Mouse (Mus musculus) left cerebral cortex, postnatal 10 days (tissue): Measurements from ENCODE around the gene Cd40. TPM values are rescaled to one million over a fixed set of nuclear protein-coding genes. Genes with fewer than 3 reads are reported as not detected.
A peak's percentile ranks its signal among the peaks of the same experiment; 100 is the strongest.

ENCODE experiments used
- DNase-seq, 2 experiments: peaks; one replicate each; pipeline ENCODE4 v3.0.0; 2021 to 2022; ENCODE audit warnings: low spot score in 2 of 2, mixed read lengths in 1 of 2; ENCODE audit errors: extremely low spot score in 1 of 2
- intact Hi-C: fragments of 180-260 bp; cut with DNase I; formaldehyde crosslinking; loops from one replicate; pipeline ENCODE4 v1.15.1; 2025
- total RNA-seq, 2 experiments: library from RNA; stranded (reverse); gene quantifications; 2 replicates each; pipeline ENCODE4 v1.2.3; 2021

The Cd40 gene
- total RNA-seq, 2 experiments from 2014 or later, result 1.2 to 2.5 TPM

- intact Hi-C loops, result no loop called here
- no peak for DNase-seq
Observed at GRCm38 (mm10) chr2:165090650-165091049, 35.2 kb downstream of the Cd40 start, which contains the start of gene 1700025C18Rik. Gene 1700025C18Rik (minus strand): TSS chr2:165090750.

GRCm38 (mm10) chr2:165091433-165091965 is 36.1 kb downstream of the Cd40 start:
- intact Hi-C loops, result no loop called here
- DNase-seq, result no peak

GRCm38 (mm10) chr2:165092393-165092792 is 37.0 kb downstream of the Cd40 start:
- no peak for DNase-seq
- intact Hi-C loops, result loop anchor here (2.0 kb wide), 1 partner anchor 22 kb away; no protein-coding TSS in a partner anchor

GRCm38 (mm10) chr2:165096367-165096766 is 40.9 kb downstream of the Cd40 start:
- intact Hi-C loops, result no loop called here
- no peak for DNase-seq

GRCm38 (mm10) chr2:165098861-165099260 is 43.4 kb downstream of the Cd40 start:
- no peak for DNase-seq
- intact Hi-C loops, result no loop called here

GRCm38 (mm10) chr2:165100749-165101148 is 45.3 kb downstream of the Cd40 start:
- intact Hi-C loops, result no loop called here
- no peak for DNase-seq

GRCm38 (mm10) chr2:165102920-165103319 is 47.5 kb downstream of the Cd40 start:
- DNase-seq, result no peak
- intact Hi-C loops, result no loop called here

- DNase-seq, result no peak
- intact Hi-C loops, result no loop called here
Observed at GRCm38 (mm10) chr2:165105513-165106079, 50.2 kb downstream of the Cd40 start.

- DNase-seq, result no peak
- intact Hi-C loops, result no loop called here
Observed at GRCm38 (mm10) chr2:165106585-165106984, 51.2 kb downstream of the Cd40 start.

- peak; percentile 36 to 91 for DNase-seq
- intact Hi-C loops, result no loop called here
Observed at GRCm38 (mm10) chr2:165112149-165112548, 56.7 kb downstream of the Cd40 start.

- intact Hi-C loops, result loop anchor here (2.0 kb wide), 1 partner anchor 21 kb away; no protein-coding TSS in a partner anchor
Observed at GRCm38 (mm10) chr2:165113733-165114132, 58.3 kb downstream of the Cd40 start.

GRCm38 (mm10) chr2:165120765-165121164 is 65.3 kb downstream of the Cd40 start:
- no peak for DNase-seq
- intact Hi-C loops, result no loop called here

More at GRCm38 (mm10) chr2:165113733-165114132, 58.3 kb downstream of the Cd40 start:
- no peak for DNase-seq

GRCm38 (mm10) chr2:165121206-165121840 is 65.9 kb downstream of the Cd40 start:
- DNase-seq, result peak in 1 of 2 experiments; percentile 13
- intact Hi-C loops, result no loop called here

Other genes with a start within 250 kb of the Cd40 start
- gene Zswim1, start 232.9 kb upstream of the Cd40 start, total RNA-seq, result 10 to 100 TPM; 19.6 to 20.3 TPM
- under 1 TPM in 1 of 2 experiments, not detected in 1; 0.58 TPM for gene Spata25, start 227.1 kb upstream of the Cd40 start, total RNA-seq
- gene Ctsa, start 222.8 kb upstream of the Cd40 start, total RNA-seq, result 10 to 100 TPM; 77.5 to 78.8 TPM
- 1 to 10 TPM; 5.4 to 6.7 TPM for gene Neurl2, start 222.2 kb upstream of the Cd40 start, total RNA-seq
- gene Pltp, start 197.9 kb upstream of the Cd40 start, total RNA-seq, result 10 to 100 TPM; 63.8 to 79.4 TPM
- gene Pcif1, start 176.3 kb upstream of the Cd40 start, total RNA-seq, result 10 to 100 TPM; 41.4 to 45.9 TPM
- gene Zfp335, start 143.9 kb upstream of the Cd40 start, total RNA-seq, result 10 to 100 TPM; 22.7 to 24.4 TPM
- gene Mmp9, start 114.8 kb upstream of the Cd40 start, total RNA-seq, result 1 to 10 TPM; 2.9 to 3.4 TPM
- 100 to 1,000 TPM; 350 to 355 TPM for gene Slc12a5, start 94.8 kb upstream of the Cd40 start, total RNA-seq
- gene Ncoa5, start 20.8 kb upstream of the Cd40 start, total RNA-seq, result 10 to 100 TPM; 61.1 to 61.2 TPM
- gene 1700025C18Rik, start 35.1 kb downstream of the Cd40 start, total RNA-seq, result not detected
- gene Cdh22, start 179.2 kb downstream of the Cd40 start, total RNA-seq, result 10 to 100 TPM; 20.4 to 23.1 TPM
- gene Slc35c2, start 232.2 kb downstream of the Cd40 start, total RNA-seq, result 10 to 100 TPM; 44.4 to 49.3 TPM